Mouse (Mus musculus) cerebellum, postnatal 36 days (tissue): ENCODE results near the gene Ramp2.

ENCODE experiments used
- DNase-seq, 2 experiments: peaks; one replicate each; pipeline ENCODE4 v3.0.0; 2021 to 2022; ENCODE audit warnings: mixed read lengths in 2 of 2

The Ramp2 gene

GRCm38 (mm10) chr11:101245855-101246701 lies at the start of gene Ramp2:
Ramp2 (plus strand) TSS chr11:101246028.
- DNase-seq: peak in 1 of 2 experiments; percentile 8

GRCm38 (mm10) chr11:101196175-101196574 lies 49.7 kb upstream of the Ramp2 start:
- no peak for DNase-seq

GRCm38 (mm10) chr11:101199555-101199954 lies 46.3 kb upstream of the Ramp2 start:
- no peak for DNase-seq

GRCm38 (mm10) chr11:101200986-101201385 lies 44.8 kb upstream of the Ramp2 start:
- DNase-seq: peak; percentile 72 to 78

- no peak for DNase-seq
Observed at GRCm38 (mm10) chr11:101211970-101212369, 33.9 kb upstream of the Ramp2 start.

GRCm38 (mm10) chr11:101216936-101217335 lies 28.9 kb upstream of the Ramp2 start:
- DNase-seq: no peak

GRCm38 (mm10) chr11:101218436-101219055 lies 27.3 kb upstream of the Ramp2 start:
- DNase-seq: no peak

- no peak for DNase-seq
Observed at GRCm38 (mm10) chr11:101220853-101221252, 25.0 kb upstream of the Ramp2 start.

GRCm38 (mm10) chr11:101221306-101221986 lies 24.4 kb upstream of the Ramp2 start:
- DNase-seq: no peak

- DNase-seq: no peak
Observed at GRCm38 (mm10) chr11:101224337-101224736, 21.5 kb upstream of the Ramp2 start.

GRCm38 (mm10) chr11:101225331-101226064 lies 20.3 kb upstream of the Ramp2 start:
- DNase-seq: no peak

GRCm38 (mm10) chr11:101226065-101226701 lies 19.6 kb upstream of the Ramp2 start, which contains the start of gene Ezh1:
Ezh1 (minus strand) TSS chr11:101226463.
- DNase-seq: peak; percentile 94 to 96

GRCm38 (mm10) chr11:101229361-101229900 lies 16.4 kb upstream of the Ramp2 start:
- DNase-seq: peak in 1 of 2 experiments; percentile 10

GRCm38 (mm10) chr11:101230061-101230511 lies 15.7 kb upstream of the Ramp2 start:
- no peak for DNase-seq

GRCm38 (mm10) chr11:101230526-101230925 lies 15.3 kb upstream of the Ramp2 start:
- no peak for DNase-seq

GRCm38 (mm10) chr11:101230991-101231871 lies 14.6 kb upstream of the Ramp2 start:
- DNase-seq: peak in 1 of 2 experiments; percentile 15

GRCm38 (mm10) chr11:101232010-101232839 lies 13.6 kb upstream of the Ramp2 start:
- DNase-seq: no peak

- DNase-seq: no peak
Observed at GRCm38 (mm10) chr11:101233240-101233639, 12.6 kb upstream of the Ramp2 start.

- no peak for DNase-seq
Observed at GRCm38 (mm10) chr11:101234124-101234523, 11.7 kb upstream of the Ramp2 start.

GRCm38 (mm10) chr11:101235429-101235828 lies 10.4 kb upstream of the Ramp2 start:
- no peak for DNase-seq
